Mouse (Mus musculus): ENCODE measurements around the gene Art4.

The Art4 gene

GRCm38 (mm10) chr6:136827116-136827515 is 30.4 kb downstream of the Art4 start:
- no peak for DNase-seq (ENCODE audit: low spot score in 2 of 2)

DNA sequence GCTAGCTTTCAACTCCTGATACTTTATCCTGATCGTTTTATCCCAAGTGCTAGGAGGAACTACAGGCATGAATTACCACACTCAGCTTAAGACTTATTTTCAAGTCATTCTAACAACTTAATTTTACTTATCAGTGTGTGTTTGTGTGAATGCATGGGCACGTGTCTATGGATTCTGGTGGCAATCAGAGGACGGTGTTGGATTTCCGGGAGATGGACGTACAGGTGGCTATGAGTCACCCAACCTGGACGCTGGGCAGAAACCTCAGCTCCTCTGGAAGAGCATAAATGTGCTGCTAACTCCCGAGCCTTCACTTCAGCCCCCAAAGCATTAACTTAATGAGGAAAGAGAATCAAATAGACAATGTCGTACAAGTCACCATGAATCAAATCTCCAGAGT is 32.5 kb downstream of the Art4 start:
- DNase-seq (ENCODE audit: low spot score in 2 of 2) = no peak

DNA sequence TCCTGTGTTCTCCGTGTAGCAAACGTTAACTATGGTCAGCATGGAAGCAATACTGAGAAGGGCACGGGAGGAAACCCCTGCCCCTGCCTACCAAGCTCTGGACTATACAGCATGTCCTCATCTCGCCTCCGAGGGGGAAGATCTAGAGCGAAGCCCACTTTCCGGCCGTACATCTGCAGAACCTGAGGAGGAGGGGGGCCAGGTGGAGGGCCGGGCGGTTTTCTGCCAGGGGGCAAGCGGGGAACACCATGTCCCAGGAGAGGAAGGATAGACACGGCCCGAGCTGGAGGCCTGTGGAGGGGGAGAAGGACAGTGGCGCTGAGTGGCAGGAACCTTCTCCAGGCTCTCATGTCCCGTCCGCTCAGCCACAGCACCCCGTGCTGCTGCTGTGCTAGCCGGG is 36.4 kb downstream of the Art4 start:
- no peak for DNase-seq (ENCODE audit: low spot score in 2 of 2)

DNA sequence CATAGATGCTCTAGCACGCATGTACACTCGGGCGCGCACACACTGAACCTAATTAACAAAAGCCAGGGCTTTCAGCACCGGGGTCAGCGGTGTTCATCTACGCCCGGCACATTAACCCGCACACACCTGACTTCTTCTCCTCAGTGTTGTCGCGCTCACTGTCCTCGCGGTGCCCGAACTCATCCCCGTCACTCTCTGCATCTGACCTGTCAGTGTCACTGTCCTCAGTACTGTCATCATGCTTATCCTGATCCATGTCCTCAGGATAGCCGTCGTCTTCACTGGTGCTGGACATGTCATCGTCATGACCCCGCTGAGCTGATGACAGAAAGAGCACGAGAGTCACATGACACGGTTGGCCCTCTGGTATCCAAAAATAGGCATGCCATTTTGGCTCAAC is 37.2 kb downstream of the Art4 start:
- DNase-seq (ENCODE audit: low spot score in 2 of 2) = no peak

GRCm38 (mm10) chr6:136817549-136817948 is 40.0 kb downstream of the Art4 start:
- peak; percentile 88 to 94 for DNase-seq (ENCODE audit: low spot score in 2 of 2)

GRCm38 (mm10) chr6:136816826-136817225 is 40.7 kb downstream of the Art4 start:
- no peak for DNase-seq (ENCODE audit: low spot score in 2 of 2)

DNA sequence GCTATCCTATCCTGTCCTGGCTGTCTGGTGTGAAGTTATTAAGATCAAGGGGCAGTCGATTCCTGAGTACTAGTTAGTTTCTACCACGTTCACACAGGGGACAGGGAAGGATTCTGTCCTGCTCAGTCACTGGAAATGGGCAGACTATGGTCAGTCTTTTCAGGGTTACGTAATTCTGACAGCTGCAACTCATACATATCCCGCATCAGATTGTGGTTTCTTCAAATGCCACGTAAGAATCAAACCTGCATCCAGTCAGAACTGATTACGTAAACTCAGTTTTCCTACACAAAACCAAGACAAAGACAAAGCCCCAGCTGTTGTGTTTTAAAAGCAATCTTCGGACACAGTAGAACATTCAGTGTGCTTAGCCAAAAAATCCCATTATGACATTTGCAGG is 42.2 kb downstream of the Art4 start:
- DNase-seq (ENCODE audit: low spot score in 2 of 2) = no peak

DNA sequence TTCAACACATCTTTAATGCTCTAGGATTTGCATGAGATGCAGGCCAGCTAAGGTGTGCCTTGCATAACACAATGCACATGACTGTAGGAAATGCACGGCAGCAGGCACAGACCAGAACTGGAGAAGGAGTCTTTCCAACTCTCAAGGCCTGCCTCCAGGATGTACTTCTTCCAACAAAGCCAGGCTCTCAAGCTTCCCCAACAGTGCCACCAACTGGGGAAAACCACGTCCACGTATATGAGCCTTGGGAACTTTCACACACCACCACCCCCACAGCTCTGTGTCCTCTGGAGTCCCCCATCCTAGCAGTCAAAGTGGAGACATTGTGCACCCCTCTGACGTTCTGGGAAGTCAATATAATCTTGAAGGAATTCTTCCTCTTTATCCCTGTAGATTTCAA is 44.4 kb downstream of the Art4 start:
- peak in 1 of 2 experiments; percentile 30 for DNase-seq (ENCODE audit: low spot score in 2 of 2)

DNA sequence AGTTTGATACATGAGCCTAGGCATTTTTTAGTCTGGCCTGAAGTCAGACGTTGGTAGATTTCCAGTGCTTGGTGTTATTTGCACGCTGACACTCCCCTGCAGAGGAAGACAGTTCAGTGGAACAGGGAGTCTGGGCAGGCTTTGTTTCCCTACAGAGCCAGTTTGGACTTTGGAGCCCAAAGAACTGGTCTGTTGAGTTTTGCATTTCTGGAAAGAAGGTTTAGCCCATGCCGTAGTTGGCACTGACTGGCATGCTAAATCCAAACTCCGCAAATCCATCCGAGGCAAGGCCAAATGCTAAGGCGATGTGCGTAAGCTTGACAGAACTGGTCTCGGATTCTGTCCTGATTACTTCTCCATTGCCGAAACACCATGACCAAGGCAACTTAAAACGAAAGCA is 46.3 kb downstream of the Art4 start:
- no peak for DNase-seq (ENCODE audit: low spot score in 2 of 2)

- DNase-seq (ENCODE audit: low spot score in 2 of 2) = no peak
These were observed 47.9 kb downstream of the Art4 start for GRCm38 (mm10) chr6:136809673-136810072.

DNA sequence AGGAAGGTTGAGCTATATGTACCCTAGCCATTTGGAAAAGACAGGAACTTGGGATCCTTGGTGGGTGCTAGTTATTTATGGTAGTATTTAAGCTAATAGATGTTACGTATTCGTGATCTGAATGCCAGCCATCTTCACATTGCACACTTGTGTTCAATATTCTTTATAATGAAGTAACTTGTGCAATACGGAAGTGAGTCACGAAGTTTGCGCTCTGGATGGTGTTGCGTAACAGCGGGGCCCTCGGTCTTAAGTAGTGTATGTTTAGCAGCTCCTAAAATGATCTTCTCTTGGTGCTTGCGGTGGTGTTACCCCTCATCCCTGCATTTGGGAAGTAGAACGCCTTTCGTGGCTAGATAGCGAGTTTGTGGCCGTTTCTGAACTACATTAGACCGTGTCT is 48.5 kb downstream of the Art4 start:
- no peak for DNase-seq (ENCODE audit: low spot score in 2 of 2)

DNA sequence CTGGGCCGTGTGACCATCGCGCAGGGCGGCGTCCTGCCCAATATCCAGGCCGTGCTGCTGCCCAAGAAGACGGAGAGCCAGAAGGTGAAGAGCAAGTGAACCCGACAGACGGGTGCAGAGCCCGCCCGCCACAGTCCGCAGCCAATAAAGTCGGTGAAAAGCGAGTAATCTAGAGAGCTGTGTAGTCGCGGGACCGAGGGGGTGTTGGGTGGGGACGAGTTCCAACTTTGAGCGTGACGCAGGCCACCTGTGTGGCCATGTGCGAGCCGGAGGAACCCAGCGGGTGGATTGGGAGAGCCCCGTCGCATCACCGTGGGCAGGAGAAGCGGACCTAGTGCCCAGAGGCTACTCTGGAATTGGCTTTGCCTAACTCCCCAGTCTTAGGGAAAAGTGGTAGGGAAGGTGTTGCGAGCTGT is 48.9 kb downstream of the Art4 start:
- peak; percentile 30 to 56 for DNase-seq (ENCODE audit: low spot score in 2 of 2)

DNA sequence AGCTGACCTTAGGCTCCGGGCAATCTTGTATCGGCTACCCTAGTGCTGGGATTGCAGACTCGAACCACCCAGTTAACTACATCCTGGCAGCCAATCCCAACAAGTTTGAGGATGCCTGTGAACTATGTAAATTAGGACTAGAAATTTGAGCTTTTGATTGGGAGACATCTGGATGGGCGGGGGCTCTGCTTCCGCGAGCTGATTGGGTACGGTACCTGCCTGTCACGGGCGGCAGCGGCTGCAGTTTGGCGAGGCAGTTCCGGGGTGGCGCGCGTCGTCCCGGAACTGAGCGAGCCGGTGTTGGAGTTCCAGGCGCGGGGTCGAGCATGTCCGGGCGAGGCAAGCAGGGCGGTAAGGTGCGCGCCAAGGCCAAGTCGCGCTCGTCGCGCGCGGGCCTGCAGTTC is 49.5 kb downstream of the Art4 start, which contains the start of gene H2afj:
Gene H2afj (plus strand): TSS at position 231 of the 404 bp plus-strand sequence.
- peak; percentile 95 to 96 for DNase-seq (ENCODE audit: low spot score in 2 of 2)

DNA sequence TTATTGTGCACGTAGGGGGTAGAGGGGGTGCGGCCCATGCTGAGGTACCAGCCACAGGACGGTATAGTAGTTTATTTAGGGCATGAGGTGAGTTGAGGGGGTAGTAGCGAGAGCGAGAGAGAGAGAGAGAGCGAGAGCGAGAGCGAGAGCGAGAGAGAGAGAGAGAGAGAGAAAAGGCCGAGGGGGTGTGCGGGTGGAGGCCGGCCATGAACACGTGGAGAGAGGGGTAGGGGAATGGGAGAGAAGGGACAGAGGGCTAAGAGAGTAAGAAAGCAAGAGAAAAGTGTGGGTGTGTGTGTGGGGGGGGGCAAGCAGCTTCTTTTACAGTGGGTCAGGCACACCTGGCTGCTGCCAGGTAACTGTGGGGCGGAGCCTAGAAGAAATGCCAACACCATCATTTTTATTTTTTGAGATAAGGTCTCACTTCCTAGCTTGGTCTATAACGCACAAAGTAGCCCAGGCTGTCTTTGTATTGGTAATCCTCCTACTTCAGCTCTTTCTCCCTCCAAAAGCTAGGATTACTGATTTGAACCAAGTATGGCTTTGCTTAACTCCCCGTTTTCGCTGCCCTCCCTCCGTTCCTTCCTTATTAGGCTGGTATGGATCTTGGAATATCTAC is 50.0 kb downstream of the Art4 start:
- no peak for DNase-seq (ENCODE audit: low spot score in 2 of 2)

DNA sequence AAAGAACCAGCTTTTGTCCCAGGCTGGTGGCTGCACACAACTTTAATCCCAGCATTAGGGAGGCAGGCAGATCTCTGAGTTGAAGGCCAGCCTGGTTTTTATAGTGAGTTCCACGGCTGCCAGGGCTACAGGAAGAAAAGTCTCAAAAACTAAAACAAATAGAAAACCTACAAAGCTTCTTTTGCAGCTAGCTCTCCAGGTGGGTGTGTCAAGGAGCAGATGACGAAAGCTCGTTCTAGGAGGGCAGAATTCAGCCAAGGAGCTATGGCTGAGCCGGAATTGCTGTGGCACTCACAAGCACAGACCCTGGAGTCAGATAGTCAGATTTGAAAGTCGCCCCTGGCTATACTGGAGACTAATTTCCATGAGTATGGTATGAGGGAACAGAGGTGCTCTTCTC is 50.7 kb downstream of the Art4 start:
- no peak for DNase-seq (ENCODE audit: low spot score in 2 of 2)

- DNase-seq (ENCODE audit: low spot score in 2 of 2) = no peak
These were observed 52.1 kb downstream of the Art4 start for GRCm38 (mm10) chr6:136805409-136805775.

GRCm38 (mm10) chr6:136804705-136805408 is 52.7 kb downstream of the Art4 start:
- DNase-seq (ENCODE audit: low spot score in 2 of 2) = no peak

- DNase-seq (ENCODE audit: low spot score in 2 of 2) = peak; percentile 93 to 95
These were observed 53.5 kb downstream of the Art4 start, which contains the start of gene Hist4h4 for GRCm38 (mm10) chr6:136803739-136804633. Hist4h4 (minus strand) TSS chr6:136804415.

DNA sequence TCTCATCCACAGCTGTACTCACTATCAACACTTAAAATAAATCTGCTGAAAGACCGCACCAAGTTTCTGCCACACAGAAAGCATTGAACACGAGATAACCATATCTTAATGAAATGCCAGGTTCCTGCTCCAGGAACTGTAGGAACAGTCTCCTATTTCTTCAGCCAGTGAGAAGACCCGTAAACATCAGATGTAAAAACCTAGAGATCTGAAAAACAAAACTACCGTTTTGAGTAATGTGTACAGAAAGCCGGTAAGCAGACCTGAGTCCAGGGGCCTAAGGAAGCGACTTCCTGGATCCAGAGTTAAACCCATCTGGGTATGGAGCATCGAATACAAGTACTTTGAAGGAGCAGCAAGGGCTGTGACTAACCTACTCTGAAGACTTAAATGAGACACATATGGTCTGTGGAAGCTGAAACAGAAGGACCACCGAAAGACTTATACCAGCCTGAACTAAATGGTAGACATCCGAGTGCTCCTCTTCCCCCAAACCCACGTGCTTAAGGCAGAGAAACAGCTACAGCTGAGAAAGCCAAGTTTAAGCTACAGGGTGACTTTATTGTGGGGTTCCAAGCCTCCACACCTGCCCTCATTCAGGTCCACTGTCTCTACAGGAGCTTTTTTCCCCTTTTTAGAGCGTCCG is 54.3 kb downstream of the Art4 start:
- no peak for DNase-seq (ENCODE audit: low spot score in 2 of 2)

DNA sequence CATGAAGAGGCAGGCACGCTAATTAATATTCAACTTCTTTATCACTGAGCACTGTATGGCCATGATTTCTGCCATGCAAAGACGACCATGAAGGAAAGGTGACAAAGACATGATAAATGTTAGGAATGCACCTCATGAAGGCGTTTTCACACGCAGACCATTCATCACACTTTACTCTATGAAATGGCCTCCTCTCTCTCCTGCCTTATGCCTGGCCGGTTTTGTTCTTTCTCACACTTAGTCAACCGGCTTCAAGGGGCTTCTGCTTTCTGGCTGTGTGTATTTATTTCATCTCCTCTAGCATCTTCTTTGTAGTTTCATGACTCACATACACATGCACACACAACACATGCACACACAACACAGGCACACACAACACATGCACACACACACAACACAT is 56.3 kb downstream of the Art4 start:
- DNase-seq (ENCODE audit: low spot score in 2 of 2) = no peak

DNA sequence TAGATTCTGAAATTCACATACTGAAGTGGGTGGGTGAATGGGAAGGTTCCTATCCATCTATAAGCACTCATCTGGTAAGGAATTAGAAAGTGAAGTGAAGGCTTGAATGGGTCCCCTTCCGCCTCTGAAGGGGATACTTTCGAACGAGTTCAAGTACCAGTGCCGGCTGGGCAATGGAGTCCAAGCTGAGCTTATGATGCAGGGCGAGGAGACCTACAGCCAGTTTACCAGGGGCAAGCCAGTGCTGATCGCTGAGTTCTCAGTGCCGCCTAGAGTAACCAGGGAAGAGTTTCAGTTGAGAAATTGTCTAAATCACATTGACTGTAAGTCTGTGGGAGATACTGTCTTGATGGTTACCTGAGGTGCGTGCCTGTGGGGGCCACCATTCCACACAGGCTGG is 56.8 kb downstream of the Art4 start:
- no peak for DNase-seq (ENCODE audit: low spot score in 2 of 2)

Data from right cerebral cortex, postnatal 36 days (tissue).